Mouse (Mus musculus) kidney, postnatal 14 days (tissue): ENCODE results near the gene Lrrc8e.
A peak's percentile ranks its signal among the peaks of the same experiment; 100 is the strongest.
"Not testable (repeated sequence)": the region's sequence is repeated elsewhere in the genome, so short reads cannot be mapped to it uniquely, and the experiment has no call there.

Experiments used
- DNase-seq: peaks from one replicate; pipeline ENCODE4 v3.0.0; 2022; ENCODE audit warnings: mixed read lengths

Lrrc8e gene

GRCm38 (mm10) chr8:4222059-4222458 is 4.6 kb upstream of the Lrrc8e start:
- DNase-seq, result no peak

- DNase-seq, result no peak
Observed at GRCm38 (mm10) chr8:4226323-4226722, 304 bp upstream of the Lrrc8e start.

- DNase-seq, result no peak
Observed at GRCm38 (mm10) chr8:4227919-4228318, 1.3 kb downstream of the Lrrc8e start.

GRCm38 (mm10) chr8:4229784-4230183 is 3.2 kb downstream of the Lrrc8e start:
- no peak for DNase-seq

- DNase-seq, result no peak
Observed at GRCm38 (mm10) chr8:4230612-4231351, 4.2 kb downstream of the Lrrc8e start.

GRCm38 (mm10) chr8:4237814-4238433 is 11.3 kb downstream of the Lrrc8e start:
- DNase-seq, result peak; percentile 44

- DNase-seq, result peak; percentile 100
Observed at GRCm38 (mm10) chr8:4238434-4239192, 12.0 kb downstream of the Lrrc8e start, which contains the start of the genes Map2k7 and Gm49320. Gene Map2k7, plus strand, starts transcription at chr8:4238740. Gene Gm49320, plus strand, starts transcription at chr8:4238865.

- DNase-seq, result no peak
Observed at GRCm38 (mm10) chr8:4239193-4239890, 12.7 kb downstream of the Lrrc8e start.

- no peak for DNase-seq
Observed at GRCm38 (mm10) chr8:4245061-4245460, 18.4 kb downstream of the Lrrc8e start.

- no peak for DNase-seq
Observed at GRCm38 (mm10) chr8:4245737-4246136, 19.1 kb downstream of the Lrrc8e start.

GRCm38 (mm10) chr8:4247241-4247640 is 20.6 kb downstream of the Lrrc8e start:
- no peak for DNase-seq

GRCm38 (mm10) chr8:4247951-4248540 is 21.4 kb downstream of the Lrrc8e start, which contains the start of gene Tgfbr3l:
Gene Tgfbr3l, plus strand, starts transcription at chr8:4248214.
- no peak for DNase-seq

GRCm38 (mm10) chr8:4249213-4249612 is 22.6 kb downstream of the Lrrc8e start:
- DNase-seq, result peak; percentile 31

- DNase-seq, result peak; percentile 84
Observed at GRCm38 (mm10) chr8:4250306-4250970, 23.8 kb downstream of the Lrrc8e start.

- no peak for DNase-seq
Observed at GRCm38 (mm10) chr8:4252116-4252760, 25.6 kb downstream of the Lrrc8e start.

- DNase-seq, result peak; percentile 97
Observed at GRCm38 (mm10) chr8:4252934-4253841, 26.6 kb downstream of the Lrrc8e start, which contains the start of gene Snapc2. Gene Snapc2, plus strand, starts transcription at chr8:4253080.

GRCm38 (mm10) chr8:4254001-4254400 is 27.4 kb downstream of the Lrrc8e start:
- DNase-seq, result peak; percentile 85

GRCm38 (mm10) chr8:4255471-4255870 is 28.8 kb downstream of the Lrrc8e start:
- not testable (repeated sequence) for DNase-seq

GRCm38 (mm10) chr8:4256911-4257310 is 30.3 kb downstream of the Lrrc8e start:
- DNase-seq, result no peak

GRCm38 (mm10) chr8:4257350-4257749 is 30.7 kb downstream of the Lrrc8e start:
- DNase-seq, result no peak
